Comparison of ENCODE assay signal across 9 mouse cellular contexts in the genomic region with DNA sequence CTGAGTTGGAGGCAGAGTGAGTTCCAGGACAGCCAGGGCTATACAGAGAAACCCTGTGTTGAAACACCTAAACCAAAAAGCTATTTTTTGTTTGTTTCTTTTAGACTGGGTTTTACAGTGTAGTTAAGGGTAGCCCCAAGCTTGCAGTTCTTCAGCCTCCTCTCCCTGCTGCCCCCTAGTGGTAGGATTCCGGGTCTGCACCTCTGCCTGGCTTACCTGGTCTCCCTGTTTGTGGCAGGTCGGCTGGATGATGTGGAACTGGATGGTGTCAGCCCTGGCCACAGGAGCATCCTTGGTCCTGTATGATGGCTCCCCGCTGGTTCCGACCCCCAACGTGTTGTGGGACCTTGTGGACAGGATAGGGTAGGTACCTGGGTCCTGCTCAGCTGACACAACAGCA. TPM values are rescaled to one million over a fixed set of nuclear protein-coding genes. Genes with fewer than 3 reads are reported as not detected.
DNase-seq lines count a peak whose midpoint lies in the region; ATAC-seq lines count a peak whose summit lies in the region.
"Had no signal": no experiment of that assay in that cellular context is flagged by ENCODE, and none has a peak within 500 bp of the region (broad histone marks: within the 10 kb centered on the region; RNA-seq: fewer than 3 reads in every experiment).

No protein-coding gene starts in this region.

- intact Hi-C loops in gastrocnemius, postnatal 36 days (cut with DNase I), result no loop called here

- ATAC-seq in neural tube, embryonic 15.5 days (ENCODE audit: low FRiP score), result no peak
- peak; percentile 83 for ATAC-seq in common myeloid progenitor, adult 5-6 weeks (replicated peaks; ENCODE audit: low read depth, poor library complexity, severe bottlenecking)

- H3K4me3 ChIP-seq in neural tube, embryonic 15.5 days (replicated peaks), result no peak overlapping the region
- H3K4me3 ChIP-seq in limb, embryonic 10.5 days, result no peak overlapping the region

- 0 out of 2 replicates have a peak, but pooled peaks cover 5% of the 10 kb centered on the region for H3K4me1 ChIP-seq in neural tube, embryonic 15.5 days
- no peaks in the 10 kb centered on the region for H3K4me1 ChIP-seq in limb, embryonic 10.5 days

- H3K9ac ChIP-seq in neural tube, embryonic 15.5 days (replicated peaks), result no peak overlapping the region

- peak; percentile 46 to 57 for DNase-seq in adrenal gland, adult 18-20 months (ENCODE audit: low spot score in 2 of 2)
- DNase-seq in adrenal gland, postnatal 4 days (ENCODE audit: low spot score in 2 of 2), result no peak
- peak; percentile 61 for DNase-seq in neural tube, embryonic 10.5 days (ENCODE audit: extremely low spot score, low spot score)
- DNase-seq in limb, embryonic 10.5 days (ENCODE audit: low spot score), result peak; percentile 73
- DNase-seq in retina, embryonic 14.5 days (ENCODE audit: low spot score), result peak; percentile 75
- DNase-seq in gastrocnemius, postnatal 36 days, result no peak

- no peaks in the 10 kb centered on the region for H3K27me3 ChIP-seq in neural tube, embryonic 15.5 days (replicated peaks)
- H3K27me3 ChIP-seq in limb, embryonic 10.5 days (ENCODE audit: low read depth, poor library complexity, severe bottlenecking), result no peaks in the 10 kb centered on the region

- H3K4me2 ChIP-seq in neural tube, embryonic 15.5 days, result no peak overlapping the region

- H3K9me3 ChIP-seq in neural tube, embryonic 15.5 days (replicated peaks), result no peaks in the 10 kb centered on the region
- H3K9me3 ChIP-seq in limb, embryonic 10.5 days (replicated peaks), result no peaks in the 10 kb centered on the region

- peaks cover 56% of the 10 kb centered on the region for H3K36me3 ChIP-seq in neural tube, embryonic 15.5 days
- peaks cover 92% of the 10 kb centered on the region for H3K36me3 ChIP-seq in limb, embryonic 10.5 days

- no peak overlapping the region for H3K27ac ChIP-seq in neural tube, embryonic 15.5 days (replicated peaks)
- H3K27ac ChIP-seq in limb, embryonic 10.5 days, result no peak overlapping the region

- 47% methylated on average over 5 of the region's 5 CpGs for whole genome bisulfite sequencing in neural tube, embryonic 15.5 days
- WGBS in limb, embryonic 10.5 days, result 41% methylated on average over 5 of the region's 5 CpGs

RNA-seq across cellular contexts. Expression of a gene that starts 22.0 kb away (rescaled TPM):
- total RNA-seq in adrenal gland, adult 18-20 months (2021), result 1 to 10 TPM; 2.0 to 2.1 TPM
- 1 to 10 TPM; 1.8 to 2.2 TPM for total RNA-seq in adrenal gland, postnatal 4 days (2021)
- 4.9 and 5.6 TPM in 2 replicates for polyA plus RNA-seq in neural tube, embryonic 15.5 days (2015; fragmentation: Nextera tagmentation; extraction: Ambion mirVana)
- total RNA-seq in common myeloid progenitor, adult 5-6 weeks (2017), result not detected in 2 replicates
- 0.03 TPM in 1 of 2 replicates, not detected in the other for polyA plus RNA-seq in limb, embryonic 10.5 days (2016; fragmentation: Nextera tagmentation; extraction: Ambion mirVana)
- under 1 TPM; 0.05 to 0.07 TPM for total RNA-seq in gastrocnemius, postnatal 36 days (2021)
- total RNA-seq: heart, postnatal 14 days had no signal

RNA-seq across cellular contexts. Expression of a gene that starts 33.9 kb away (rescaled TPM):
- total RNA-seq in adrenal gland, adult 18-20 months (2021), result 100 to 1,000 TPM in 1 of 2 experiments, 10 to 100 TPM in 1; 90.2 to 165 TPM
- total RNA-seq in adrenal gland, postnatal 4 days (2021), result 10 to 100 TPM; 12.8 to 18.9 TPM
- polyA plus RNA-seq in neural tube, embryonic 15.5 days (2015; fragmentation: Nextera tagmentation; extraction: Ambion mirVana), result 92.1 and 103 TPM in 2 replicates
- total RNA-seq in common myeloid progenitor, adult 5-6 weeks (2017), result 8.1 and 10.8 TPM in 2 replicates
- 56.7 and 57.9 TPM in 2 replicates for polyA plus RNA-seq in limb, embryonic 10.5 days (2016; fragmentation: Nextera tagmentation; extraction: Ambion mirVana)
- total RNA-seq in gastrocnemius, postnatal 36 days (2021), result 1 to 10 TPM; 2.5 to 3.8 TPM

Comparison
In these comparisons a context has a peak if more than half of its experiments do, and no peak if none do; other contexts are left out.
1. DNase-seq: peak in adrenal gland, adult 18-20 months (2 of 2), neural tube, embryonic 10.5 days (single experiment), limb, embryonic 10.5 days (single experiment) and retina, embryonic 14.5 days (single experiment); none in adrenal gland, postnatal 4 days (0 of 2) and gastrocnemius, postnatal 36 days (0 of 2).